Mouse (Mus musculus): Measurements from ENCODE around the gene Ephb6. TPM values are rescaled to one million over a fixed set of nuclear protein-coding genes. Genes with fewer than 3 reads are reported as not detected.

Ephb6 gene
- polyA plus RNA-seq, 1 experiment from 2014 or later, result 11.9 TPM

GRCm38 (mm10) chr6:41577297-41577696 lies 28.0 kb upstream of the Ephb6 start:
- ATAC-seq (replicated peaks; ENCODE audit: low FRiP score, low read depth) (no peak), DNase-seq (ENCODE audit: low spot score) (no peak)
- H3K27me3 ChIP-seq (ENCODE audit: insufficient read depth, low read length), result no peaks in the 10 kb centered on the region
- no peak for TF ChIP-seq CTCF (IDR thresholded peaks at IDR 0.05; ENCODE audit: low read depth)
- 32% methylated on average over 5 of the region's 5 CpGs for WGBS
- no peaks in the 10 kb centered on the region for H3K4me1 ChIP-seq (replicated peaks; ENCODE audit: insufficient read depth, low read length)
- no peak overlapping the region for H3K4me2 ChIP-seq (ENCODE audit: low read length)
- no peaks in the 10 kb centered on the region for H3K9me3 ChIP-seq (replicated peaks; ENCODE audit: low read length)
- H3K4me3 ChIP-seq (replicated peaks; ENCODE audit: low read depth, low read length), result no peak overlapping the region
- no peak overlapping the region for H3K9ac ChIP-seq (ENCODE audit: low read depth, low read length)
- H3K27ac ChIP-seq, result no peak overlapping the region
- no peaks in the 10 kb centered on the region for H3K36me3 ChIP-seq (ENCODE audit: insufficient read depth, low read length)

GRCm38 (mm10) chr6:41581295-41581694 lies 24.0 kb upstream of the Ephb6 start:
- 50% methylated on average over 7 of the region's 7 CpGs for WGBS
- H3K4me2 ChIP-seq (ENCODE audit: low read length), result no peak overlapping the region

GRCm38 (mm10) chr6:41582189-41582588 lies 23.1 kb upstream of the Ephb6 start:
- WGBS, result 58% methylated on average over 1 of the region's 1 CpGs
- H3K36me3 ChIP-seq (ENCODE audit: insufficient read depth, low read length), result no peaks in the 10 kb centered on the region

More at GRCm38 (mm10) chr6:41581295-41581694, 24.0 kb upstream of the Ephb6 start:
- no peaks in the 10 kb centered on the region for H3K36me3 ChIP-seq (ENCODE audit: insufficient read depth, low read length)
- ATAC-seq (replicated peaks; ENCODE audit: low FRiP score, low read depth) (no peak), DNase-seq (ENCODE audit: low spot score) (peak; percentile 2)
- TF ChIP-seq CTCF (IDR thresholded peaks at IDR 0.05; ENCODE audit: low read depth), result no peak
- no peak overlapping the region for H3K27ac ChIP-seq
- no peak overlapping the region for H3K9ac ChIP-seq (ENCODE audit: low read depth, low read length)
- H3K27me3 ChIP-seq (ENCODE audit: insufficient read depth, low read length), result no peaks in the 10 kb centered on the region
- H3K4me3 ChIP-seq (replicated peaks; ENCODE audit: low read depth, low read length), result no peak overlapping the region
- H3K4me1 ChIP-seq (replicated peaks; ENCODE audit: insufficient read depth, low read length), result no peaks in the 10 kb centered on the region
- no peaks in the 10 kb centered on the region for H3K9me3 ChIP-seq (replicated peaks; ENCODE audit: low read length)

GRCm38 (mm10) chr6:41604401-41605050 lies 756 bp upstream of the Ephb6 start:
- Histone ChIP-seq H3K9ac (ENCODE audit: low read depth, low read length) (peak overlapping the region; percentile 73), H3K4me1 (replicated peaks; ENCODE audit: insufficient read depth, low read length) (0 out of 2 replicates have a peak, but pooled peaks cover 3% of the 10 kb centered on the region), H3K36me3 (ENCODE audit: insufficient read depth, low read length) (no peaks in the 10 kb centered on the region), H3K9me3 (replicated peaks; ENCODE audit: low read length) (no peaks in the 10 kb centered on the region), H3K4me2 (ENCODE audit: low read length) (peak overlapping the region; percentile 97), H3K4me3 (replicated peaks; ENCODE audit: low read depth, low read length) (peak overlapping the region; percentile 61), H3K27me3 (ENCODE audit: insufficient read depth, low read length) (no peaks in the 10 kb centered on the region), H3K27ac (peak overlapping the region; percentile 82)
- peak; percentile 82 for DNase-seq (ENCODE audit: low spot score)
- ATAC-seq (replicated peaks; ENCODE audit: low FRiP score, low read depth), result peak; percentile 69
- under 1% methylated on average over 23 of the region's 23 CpGs for WGBS
- TF ChIP-seq CTCF (IDR thresholded peaks at IDR 0.05; ENCODE audit: low read depth), result peak; percentile 75

More at GRCm38 (mm10) chr6:41582189-41582588, 23.1 kb upstream of the Ephb6 start:
- no peak for ATAC-seq (replicated peaks; ENCODE audit: low FRiP score, low read depth)
- no peak for TF ChIP-seq CTCF (IDR thresholded peaks at IDR 0.05; ENCODE audit: low read depth)
- H3K4me3 ChIP-seq (replicated peaks; ENCODE audit: low read depth, low read length), result no peak overlapping the region
- H3K27ac ChIP-seq, result no peak overlapping the region
- H3K27me3 ChIP-seq (ENCODE audit: insufficient read depth, low read length), result no peaks in the 10 kb centered on the region
- no peak overlapping the region for H3K9ac ChIP-seq (ENCODE audit: low read depth, low read length)
- DNase-seq (ENCODE audit: low spot score), result no peak
- no peaks in the 10 kb centered on the region for H3K9me3 ChIP-seq (replicated peaks; ENCODE audit: low read length)
- H3K4me2 ChIP-seq (ENCODE audit: low read length), result no peak overlapping the region
- no peaks in the 10 kb centered on the region for H3K4me1 ChIP-seq (replicated peaks; ENCODE audit: insufficient read depth, low read length)

GRCm38 (mm10) chr6:41605794-41606104 lies 467 bp downstream of the Ephb6 start:
- peak; percentile 2 for DNase-seq (ENCODE audit: low spot score)
- Histone ChIP-seq H3K4me1 (replicated peaks; ENCODE audit: insufficient read depth, low read length) (0 out of 2 replicates have a peak, but pooled peaks cover 3% of the 10 kb centered on the region), H3K4me3 (replicated peaks; ENCODE audit: low read depth, low read length) (peak overlapping the region; percentile 61), H3K4me2 (ENCODE audit: low read length) (peak overlapping the region; percentile 97), H3K27ac (no peak overlapping the region), H3K27me3 (ENCODE audit: insufficient read depth, low read length) (no peaks in the 10 kb centered on the region), H3K36me3 (ENCODE audit: insufficient read depth, low read length) (no peaks in the 10 kb centered on the region), H3K9me3 (replicated peaks; ENCODE audit: low read length) (no peaks in the 10 kb centered on the region), H3K9ac (ENCODE audit: low read depth, low read length) (peak overlapping the region; percentile 73)
- ATAC-seq (replicated peaks; ENCODE audit: low FRiP score, low read depth), result peak; percentile 40; the same call in 1 of the 2 replicates
- TF ChIP-seq CTCF (IDR thresholded peaks at IDR 0.05; ENCODE audit: low read depth), result no peak
- WGBS, result 3% methylated on average over 7 of the region's 7 CpGs

GRCm38 (mm10) chr6:41606214-41606613 lies 932 bp downstream of the Ephb6 start:
- ATAC-seq (replicated peaks; ENCODE audit: low FRiP score, low read depth) (no peak), DNase-seq (ENCODE audit: low spot score) (no peak)
- no peak for TF ChIP-seq CTCF (IDR thresholded peaks at IDR 0.05; ENCODE audit: low read depth)
- Histone ChIP-seq H3K4me2 (ENCODE audit: low read length) (peak overlapping the region; percentile 97), H3K27me3 (ENCODE audit: insufficient read depth, low read length) (no peaks in the 10 kb centered on the region), H3K9ac (ENCODE audit: low read depth, low read length) (peak overlapping the region; percentile 73; the same call in 1 of the 2 replicates), H3K36me3 (ENCODE audit: insufficient read depth, low read length) (no peaks in the 10 kb centered on the region), H3K4me3 (replicated peaks; ENCODE audit: low read depth, low read length) (no peak overlapping the region), H3K4me1 (replicated peaks; ENCODE audit: insufficient read depth, low read length) (0 out of 2 replicates have a peak, but pooled peaks cover 3% of the 10 kb centered on the region), H3K9me3 (replicated peaks; ENCODE audit: low read length) (no peaks in the 10 kb centered on the region), H3K27ac (no peak overlapping the region)
- WGBS, result 14% methylated on average over 4 of the region's 4 CpGs
